Mouse (Mus musculus) heart, adult 2 months (tissue): ENCODE measurements around the gene Mtus2.

ENCODE experiments used
- CTCF ChIP-seq: fragments of 200-600 bp; IDR thresholded peaks from 2 replicates; pipeline ENCODE4 v1.8.1; 2022; ENCODE audit warnings: antibody characterized with exemption, mild to moderate bottlenecking, moderate library complexity
- EP300 ChIP-seq: fragments of 200-500 bp; IDR thresholded peaks from 2 replicates; pipeline ENCODE4 v1.6.1; 2011; ENCODE audit warnings: low read depth, low read length, control low read depth; ENCODE audit not compliant: insufficient read depth
- POLR2A ChIP-seq: fragments of 200-500 bp; IDR thresholded peaks from 2 replicates; pipeline ENCODE4 v1.6.1; 2011; ENCODE audit warnings: mild to moderate bottlenecking, low read depth, low read length, control low read depth; ENCODE audit not compliant: insufficient read depth

DNA sequence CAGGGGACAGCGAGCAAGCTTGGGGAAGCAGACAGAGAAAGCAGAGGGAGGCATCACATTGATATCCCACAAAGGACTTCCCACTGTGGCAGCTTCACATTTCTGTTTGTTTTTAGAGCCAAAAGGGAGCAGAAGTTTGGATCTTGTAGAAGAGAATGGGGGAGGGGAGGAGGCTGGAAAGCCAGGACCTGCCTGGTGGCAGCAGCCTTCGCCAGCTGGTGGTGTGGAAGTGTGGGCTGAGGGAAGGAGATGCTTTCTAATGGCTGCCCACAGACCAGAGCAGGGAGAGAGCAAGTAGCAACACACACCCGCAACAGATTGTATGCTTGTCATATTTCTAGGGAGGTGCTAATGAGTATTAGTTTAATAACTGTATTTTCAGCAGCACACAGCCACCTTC lies 106.6 kb downstream of the Mtus2 start:
- TF ChIP-seq CTCF, result no peak
- no peak for TF ChIP-seq EP300
- no peak for TF ChIP-seq POLR2A
